In the genomic region with DNA sequence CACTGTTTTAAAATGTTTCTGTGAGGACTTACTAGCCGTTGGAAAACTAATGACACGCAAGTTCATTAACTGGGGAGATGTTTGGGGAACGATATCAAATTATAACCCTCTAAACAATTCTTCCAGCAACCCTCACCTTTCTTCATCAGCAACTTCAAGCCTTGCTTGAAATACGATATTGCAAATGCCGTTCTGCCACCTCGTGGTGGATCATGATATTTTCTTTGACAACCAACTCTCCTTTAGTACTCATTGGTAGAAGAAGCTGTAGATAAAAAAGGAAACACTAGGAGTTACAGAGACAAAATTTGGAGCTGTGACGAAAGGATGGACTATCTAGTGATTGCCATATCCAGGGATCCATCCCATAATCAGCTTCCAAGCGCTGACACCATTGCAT, we compare ENCODE assay signal across 8 mouse cellular contexts.
DNase-seq lines count a peak whose midpoint lies in the region; ATAC-seq and TF ChIP-seq lines count a peak whose summit lies in the region.

No protein-coding gene starts in this region.

- DNase-seq in CH12.LX (ENCODE audit: extremely low read depth) = peak; percentile 74
- peak; percentile 86 for DNase-seq in R1 (ENCODE audit: low read depth, low spot score)
- DNase-seq in cerebellum, postnatal 4 days (ENCODE audit: low spot score in 2 of 2) = peak; percentile 43 to 72
- peak; percentile 71 to 84 for DNase-seq in kidney, postnatal 36 days
- peak; percentile 34 for DNase-seq in liver, postnatal 0 days
- DNase-seq in retina, postnatal 1 day = peak; percentile 77

- 23% methylated on average over 8 of the region's 8 CpGs for WGBS in liver, postnatal 0 days (ENCODE audit: insufficient replicate concordance)

- H3K27me3 ChIP-seq in CH12.LX (replicated peaks) = no peaks in the 10 kb centered on the region
- no peaks in the 10 kb centered on the region for H3K27me3 ChIP-seq in liver, postnatal 0 days (ENCODE audit: insufficient read depth, low read length)

- H3K9me3 ChIP-seq in CH12.LX (replicated peaks; ENCODE audit: low read length) = no peaks in the 10 kb centered on the region
- H3K9me3 ChIP-seq in liver, postnatal 0 days (ENCODE audit: low read length) = no peaks in the 10 kb centered on the region

- TF ChIP-seq RAD21 in CH12.LX (IDR thresholded peaks at IDR 0.05; ENCODE audit: low read depth, low read length) = peak; percentile 85

- no peaks in the 10 kb centered on the region for H3K79me2 ChIP-seq in CH12.LX (replicated peaks; ENCODE audit: control insufficient read depth, extremely low read depth, insufficient read depth, poor library complexity, severe bottlenecking)

- in situ Hi-C loops in CH12.LX (cut with MboI; ENCODE audit: low pct_ligation_motif_present, low pct_unique_long_range_greater_than_20kb, low sequenced_read_pairs) = loop anchor here (25.0 kb wide), 1 partner anchor 359 kb away; no protein-coding TSS in a partner anchor

- H3K4me2 ChIP-seq in CH12.LX (ENCODE audit: insufficient read depth, low read depth, poor library complexity, severe bottlenecking) = no peak overlapping the region
- H3K4me2 ChIP-seq in liver, postnatal 0 days (ENCODE audit: low read depth, low read length) = no peak overlapping the region

- H3K36me3 ChIP-seq in CH12.LX (replicated peaks in 1 of 2; ENCODE audit: control insufficient read depth in 1 of 2, insufficient read depth in 1 of 2, low read length in 1 of 2) = no peaks in the 10 kb centered on the region
- no peaks in the 10 kb centered on the region for H3K36me3 ChIP-seq in liver, postnatal 0 days (replicated peaks; ENCODE audit: insufficient read depth, low read length)

- no peaks in the 10 kb centered on the region for H3K4me1 ChIP-seq in CH12.LX (ENCODE audit: control insufficient read depth in 1 of 2, insufficient read depth in 2 of 2)
- no peaks in the 10 kb centered on the region for H3K4me1 ChIP-seq in liver, postnatal 0 days (ENCODE audit: insufficient read depth)

- no peak for TF ChIP-seq EP300 in CH12.LX (IDR thresholded peaks at IDR 0.05; ENCODE audit: low read length)
- TF ChIP-seq EP300 in liver, postnatal 0 days (IDR thresholded peaks at IDR 0.05; ENCODE audit: low read depth) = no peak

- TF ChIP-seq CTCF in CH12.LX (conservative IDR thresholded peaks at IDR 0.05 in 1 of 2, IDR thresholded peaks at IDR 0.05 in 1 of 2; ENCODE audit: low read depth in 2 of 2, low read length in 2 of 2) = peak in 1 of 2 experiments; percentile 83; a peak in 3 of 4 replicates
- TF ChIP-seq CTCF in liver, postnatal 0 days (IDR thresholded peaks at IDR 0.05; ENCODE audit: low read depth) = peak; percentile 62

- dilution Hi-C loops in CH12.LX (cut with MboI; ENCODE audit: extremely low pct_ligation_motif_present, extremely low pct_unique_long_range_greater_than_20kb, low sequenced_read_pairs) = no loop called here

- 0 out of 2 replicates have a peak, but pooled peaks have one; percentile 27 for ATAC-seq in granulocyte monocyte progenitor cell, adult 5-6 weeks (replicated peaks; ENCODE audit: poor library complexity, severe bottlenecking)
- ATAC-seq in liver, postnatal 0 days = no peak
- no peak for ATAC-seq in activated CD4-positive, CD25-positive, alpha-beta regulatory T cell, adult 4 months

- TF ChIP-seq POLR2A in CH12.LX (IDR thresholded peaks at IDR 0.05; ENCODE audit: low read depth, low read length) = no peak

- no peak overlapping the region for H3K4me3 ChIP-seq in CH12.LX (replicated peaks in 1 of 3; ENCODE audit: low read depth in 2 of 3, low read length in 2 of 3, poor library complexity in 1 of 3)
- H3K4me3 ChIP-seq in liver, postnatal 0 days (ENCODE audit: low read depth, low read length) = no peak overlapping the region

- no peak overlapping the region for H3K9ac ChIP-seq in CH12.LX (ENCODE audit: insufficient read depth, low read depth)
- H3K9ac ChIP-seq in liver, postnatal 0 days (replicated peaks) = no peak overlapping the region

- no peak overlapping the region for H3K27ac ChIP-seq in CH12.LX (ENCODE audit: insufficient read depth, low read depth)
- no peak overlapping the region for H3K27ac ChIP-seq in liver, postnatal 0 days (ENCODE audit: low read depth)

TF ChIP-seq in CH12.LX, 34 proteins besides CTCF, POLR2A, EP300 and RAD21:
- TF ChIP-seq SMC3 (IDR thresholded peaks at IDR 0.05; ENCODE audit: low read depth, low read length) (peak; percentile 76), JUN (IDR thresholded peaks at IDR 0.05; ENCODE audit: insufficient read depth, low read depth, low read length) (no peak)

Comparison
In these comparisons a context has a peak if more than half of its experiments do, and no peak if none do; other contexts are left out.
1. DNase-seq: peak in every context shown above with its lines; median percentile 86 in R1; 78 in kidney, postnatal 36 days; 77 in retina, postnatal 1 day; 74 in CH12.LX; 58 in cerebellum, postnatal 4 days; 34 in liver, postnatal 0 days.